Mouse (Mus musculus) embryonic facial prominence, embryonic 14.5 days (tissue): ENCODE measurements around the gene Pappa. TPM values are rescaled to one million over a fixed set of nuclear protein-coding genes. Genes with fewer than 3 reads are reported as not detected.
A peak's percentile ranks its signal among the peaks of the same experiment; 100 is the strongest.

Source experiments
- ATAC-seq: fragments of 200-750 bp; cut with Nextera tagmentation; 2 replicates; pipeline ENCODE4 v1.8.0; 2017; ENCODE audit warnings: low read depth, moderate number of reproducible peaks, moderate TSS enrichment
- DNase-seq: peaks from one replicate; pipeline ENCODE4 v3.0.0-alpha.2; 2015; ENCODE audit warnings: low spot score
- H3K27ac ChIP-seq: fragments of 300-500 bp; sonication (generic); replicated peaks from 2 replicates; pipeline ENCODE4 v1.5.1; 2014; ENCODE audit warnings: low read depth, mild to moderate bottlenecking, low read length, moderate library complexity
- H3K27me3 ChIP-seq: fragments of 300-500 bp; sonication (generic); replicated peaks from 2 replicates; pipeline ENCODE4 v1.6.1; 2014; ENCODE audit warnings: low read length; ENCODE audit not compliant: control insufficient read depth, insufficient read depth
- H3K36me3 ChIP-seq: fragments of 300-500 bp; sonication (generic); 2 replicates; pipeline ENCODE4 v1.6.1; 2014; ENCODE audit warnings: low read length, mixed read lengths; ENCODE audit not compliant: control insufficient read depth, insufficient read depth
- H3K4me1 ChIP-seq: fragments of 300-500 bp; sonication (generic); 2 replicates; pipeline ENCODE4 v1.6.1; 2014; ENCODE audit warnings: antibody characterized with exemption, low read length; ENCODE audit not compliant: control insufficient read depth, insufficient read depth
- H3K4me2 ChIP-seq: fragments of 300-500 bp; sonication (generic); 2 replicates; pipeline ENCODE4 v1.6.1; 2014; ENCODE audit warnings: low read depth, mild to moderate bottlenecking, low read length, moderate library complexity, mixed read lengths
- H3K4me3 ChIP-seq: fragments of 300-500 bp; sonication (generic); 2 replicates; pipeline ENCODE4 v1.5.1; 2014; ENCODE audit warnings: low read depth, mild to moderate bottlenecking, low read length
- H3K9ac ChIP-seq: fragments of 300-500 bp; sonication (generic); 2 replicates; pipeline ENCODE4 v1.6.1; 2014; ENCODE audit warnings: low read depth, mild to moderate bottlenecking, low read length, moderate library complexity, mixed read lengths
- H3K9me3 ChIP-seq: fragments of 300-500 bp; sonication (generic); 2 replicates; pipeline ENCODE4 v1.6.1; 2016; ENCODE audit warnings: low read length; ENCODE audit not compliant: control insufficient read depth
- WGBS: fragments of 180-500 bp; shearing (Covaris S2); extraction: QIAGEN DNeasy Blood & Tissue Kit; methylation state at CpG from one replicate; pipeline ENCODE4 v1.1.7; 2014; 5-methylcytosine and 5-hydroxymethylcytosine counted together
- polyA plus RNA-seq: library from polyadenylated mRNA; unstranded; fragments of >200 nt; fragmentation: Nextera tagmentation; extraction: Ambion mirVana; gene quantifications from 2 replicates; pipeline ENCODE4 v1.2.1, GENCODE M21; 2014

Gene Pappa
- polyA plus RNA-seq, 1 experiment from 2014 or later, result 1.8 TPM

DNA sequence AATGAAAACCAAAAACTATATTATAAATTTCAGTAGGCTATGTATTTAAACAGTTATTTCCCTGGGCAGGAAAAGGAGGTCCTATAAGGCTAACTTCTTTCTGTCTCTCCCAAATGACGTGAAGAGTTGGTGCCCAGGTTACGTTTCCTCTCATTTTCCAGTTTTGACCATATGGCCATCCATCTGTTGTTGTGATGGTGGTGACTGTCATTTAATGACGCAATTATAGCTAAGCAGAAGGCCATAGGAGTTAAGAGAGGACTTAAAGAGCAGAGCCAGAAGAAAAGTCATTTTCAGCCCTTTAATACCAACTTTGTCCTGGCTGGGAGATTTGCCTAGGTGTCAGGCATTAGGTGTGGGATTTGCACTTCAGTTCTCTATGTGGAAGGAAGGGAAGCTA, 176.5 kb downstream of the Pappa start:
- H3K27ac ChIP-seq, result no peak overlapping the region
- ATAC-seq (no peak), DNase-seq (no peak)
- no peaks in the 10 kb centered on the region for H3K36me3 ChIP-seq
- no peaks in the 10 kb centered on the region for H3K27me3 ChIP-seq
- no peak overlapping the region for H3K4me2 ChIP-seq
- no peak overlapping the region for H3K4me3 ChIP-seq
- H3K9ac ChIP-seq, result no peak overlapping the region
- H3K4me1 ChIP-seq, result no peaks in the 10 kb centered on the region
- H3K9me3 ChIP-seq, result no peaks in the 10 kb centered on the region
- 80% methylated on average over 3 of the region's 3 CpGs for WGBS

DNA sequence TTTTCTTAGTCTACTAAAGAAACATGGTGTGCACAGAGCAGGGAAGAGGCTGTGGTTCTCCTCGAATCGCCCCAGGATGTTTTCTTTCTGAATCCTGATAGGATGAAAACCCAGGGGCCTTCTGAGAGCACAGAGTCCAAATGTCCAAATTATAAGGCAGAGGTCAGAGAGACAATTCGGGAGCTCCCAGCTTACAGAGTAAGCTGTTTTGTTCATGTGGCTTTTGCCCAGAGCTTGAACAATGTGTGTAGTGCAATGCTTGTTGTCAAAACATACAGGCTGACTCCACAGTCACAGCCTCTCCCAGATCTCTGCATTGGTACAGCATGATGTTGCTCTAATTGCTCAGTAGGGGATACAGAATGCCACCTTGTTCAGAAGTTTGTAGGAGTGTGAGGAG, 178.7 kb downstream of the Pappa start:
- no peak overlapping the region for H3K4me2 ChIP-seq
- no peaks in the 10 kb centered on the region for H3K4me1 ChIP-seq
- no peak for ATAC-seq

DNA sequence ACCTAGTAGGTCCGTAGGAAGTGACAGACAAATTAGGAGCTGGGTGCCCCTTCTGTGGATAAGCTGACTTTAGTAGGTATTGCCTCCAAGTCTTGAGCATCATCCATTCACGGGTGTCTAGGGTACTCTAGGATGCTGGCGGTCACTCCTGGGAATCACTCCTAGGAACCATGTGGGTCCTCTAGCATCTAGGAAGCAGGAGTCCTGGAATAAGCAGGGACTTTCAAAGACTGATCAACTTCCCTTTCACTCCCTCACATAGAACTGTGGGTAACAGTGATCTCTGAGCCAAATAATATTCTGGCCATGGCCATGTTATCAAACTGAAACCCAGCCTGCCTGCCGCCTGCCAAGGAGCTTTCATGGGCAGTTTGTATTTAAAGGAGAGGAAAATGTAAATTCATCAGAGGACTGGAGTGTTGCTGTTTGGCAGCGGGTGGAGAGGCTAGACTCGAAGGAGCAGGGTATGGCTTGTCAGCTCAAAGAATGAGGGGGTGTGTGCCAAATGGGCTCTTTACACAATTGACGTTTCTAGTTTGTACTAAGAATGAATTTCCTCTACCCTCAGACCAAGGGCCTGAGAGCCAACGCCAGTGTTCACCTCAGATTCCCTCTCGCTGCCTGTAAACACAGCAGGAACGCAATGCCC, 194.0 kb downstream of the Pappa start:
- ATAC-seq (no peak), DNase-seq (peak; percentile 46)
- Histone ChIP-seq H3K9me3 (no peaks in the 10 kb centered on the region), H3K27ac (no peak overlapping the region), H3K9ac (no peak overlapping the region), H3K4me3 (no peak overlapping the region), H3K27me3 (no peaks in the 10 kb centered on the region), H3K36me3 (no peaks in the 10 kb centered on the region), H3K4me2 (no peak overlapping the region), H3K4me1 (no peaks in the 10 kb centered on the region)
- WGBS, result 80% methylated on average over 10 of the region's 10 CpGs

More for the DNA sequence above, 178.7 kb downstream of the Pappa start:
- Histone ChIP-seq H3K36me3 (no peaks in the 10 kb centered on the region), H3K27me3 (no peaks in the 10 kb centered on the region), H3K9me3 (no peaks in the 10 kb centered on the region), H3K4me3 (no peak overlapping the region), H3K27ac (no peak overlapping the region), H3K9ac (no peak overlapping the region)
- WGBS, result 59% methylated on average over 3 of the region's 3 CpGs
- no peak for DNase-seq

DNA sequence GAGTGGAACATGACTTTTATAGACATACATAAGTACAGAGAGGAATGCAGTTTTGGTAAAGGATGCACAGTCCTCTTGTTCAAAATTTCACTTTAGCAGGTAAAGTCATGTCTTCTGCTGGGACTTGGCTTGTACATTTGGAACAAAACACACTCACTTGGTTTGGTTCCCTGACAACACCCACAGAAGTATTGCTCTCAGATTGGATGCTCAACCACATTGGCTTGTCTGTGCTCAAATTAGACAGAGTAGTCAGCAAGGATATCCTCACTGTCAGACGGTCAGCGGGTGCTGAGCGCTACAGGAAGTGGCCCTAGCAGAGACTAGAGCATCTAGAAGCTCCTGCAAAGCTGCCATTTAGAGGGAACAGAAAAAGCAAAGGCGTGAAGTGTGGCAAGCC, 197.4 kb downstream of the Pappa start:
- ATAC-seq (no peak), DNase-seq (no peak)
- Histone ChIP-seq H3K9ac (no peak overlapping the region), H3K9me3 (no peaks in the 10 kb centered on the region), H3K4me1 (no peaks in the 10 kb centered on the region), H3K4me3 (no peak overlapping the region), H3K4me2 (no peak overlapping the region), H3K27ac (no peak overlapping the region), H3K27me3 (no peaks in the 10 kb centered on the region), H3K36me3 (no peaks in the 10 kb centered on the region)
- WGBS, result 85% methylated on average over 4 of the region's 4 CpGs

DNA sequence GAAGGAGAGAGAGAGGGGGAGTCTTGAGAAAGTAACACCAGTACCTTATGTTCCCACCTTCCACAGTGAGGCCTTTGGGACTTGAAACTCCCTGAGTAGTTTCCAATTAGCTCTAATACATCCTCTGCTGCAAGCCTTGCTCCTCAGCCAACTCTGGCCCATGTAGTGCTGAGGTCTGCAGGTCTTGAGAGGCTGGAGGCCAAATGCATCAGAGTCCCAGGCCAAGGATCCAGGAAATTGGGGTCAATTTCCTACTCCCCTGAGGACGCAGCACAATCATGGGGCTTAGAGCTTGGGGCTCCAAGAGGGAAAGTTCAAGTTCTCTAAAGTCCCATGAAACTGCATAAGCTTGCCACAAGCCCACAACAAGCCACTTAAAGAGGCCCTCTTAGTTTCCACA, 198.0 kb downstream of the Pappa start:
- no peak overlapping the region for H3K4me3 ChIP-seq
- H3K9me3 ChIP-seq, result no peaks in the 10 kb centered on the region
- no peaks in the 10 kb centered on the region for H3K27me3 ChIP-seq
- no peaks in the 10 kb centered on the region for H3K4me1 ChIP-seq
- H3K27ac ChIP-seq, result no peak overlapping the region
- ATAC-seq (no peak), DNase-seq (no peak)
- no peak overlapping the region for H3K9ac ChIP-seq
- no peak overlapping the region for H3K4me2 ChIP-seq
- H3K36me3 ChIP-seq, result no peaks in the 10 kb centered on the region
- 63% methylated on average over 1 of the region's 1 CpGs for WGBS

DNA sequence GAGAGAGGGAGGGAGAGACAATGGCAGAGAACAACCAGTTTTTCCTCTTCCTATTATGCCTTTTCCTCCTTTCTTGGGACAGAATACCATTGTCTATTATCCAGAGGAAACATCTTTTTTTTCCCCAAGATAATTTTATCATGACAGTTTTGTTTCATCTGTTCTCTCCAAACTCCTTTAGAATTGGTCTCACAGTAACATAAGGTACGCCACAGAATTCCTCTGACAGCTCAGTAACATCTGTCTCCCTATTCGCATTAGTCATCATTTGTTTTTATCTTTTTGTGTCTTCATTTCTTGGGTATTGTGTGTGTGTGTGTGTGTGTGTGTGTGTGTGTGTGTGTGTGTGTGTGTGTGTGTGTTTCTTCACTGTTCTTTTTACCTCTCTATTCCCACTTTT, 201.8 kb downstream of the Pappa start:
- Histone ChIP-seq H3K4me3 (no peak overlapping the region), H3K27ac (no peak overlapping the region), H3K9ac (no peak overlapping the region), H3K36me3 (no peaks in the 10 kb centered on the region), H3K4me2 (no peak overlapping the region), H3K9me3 (no peaks in the 10 kb centered on the region), H3K4me1 (no peaks in the 10 kb centered on the region), H3K27me3 (no peaks in the 10 kb centered on the region)
- DNase-seq, result no peak
- WGBS, result 89% methylated on average over 2 of the region's 2 CpGs
- ATAC-seq, result no peak

DNA sequence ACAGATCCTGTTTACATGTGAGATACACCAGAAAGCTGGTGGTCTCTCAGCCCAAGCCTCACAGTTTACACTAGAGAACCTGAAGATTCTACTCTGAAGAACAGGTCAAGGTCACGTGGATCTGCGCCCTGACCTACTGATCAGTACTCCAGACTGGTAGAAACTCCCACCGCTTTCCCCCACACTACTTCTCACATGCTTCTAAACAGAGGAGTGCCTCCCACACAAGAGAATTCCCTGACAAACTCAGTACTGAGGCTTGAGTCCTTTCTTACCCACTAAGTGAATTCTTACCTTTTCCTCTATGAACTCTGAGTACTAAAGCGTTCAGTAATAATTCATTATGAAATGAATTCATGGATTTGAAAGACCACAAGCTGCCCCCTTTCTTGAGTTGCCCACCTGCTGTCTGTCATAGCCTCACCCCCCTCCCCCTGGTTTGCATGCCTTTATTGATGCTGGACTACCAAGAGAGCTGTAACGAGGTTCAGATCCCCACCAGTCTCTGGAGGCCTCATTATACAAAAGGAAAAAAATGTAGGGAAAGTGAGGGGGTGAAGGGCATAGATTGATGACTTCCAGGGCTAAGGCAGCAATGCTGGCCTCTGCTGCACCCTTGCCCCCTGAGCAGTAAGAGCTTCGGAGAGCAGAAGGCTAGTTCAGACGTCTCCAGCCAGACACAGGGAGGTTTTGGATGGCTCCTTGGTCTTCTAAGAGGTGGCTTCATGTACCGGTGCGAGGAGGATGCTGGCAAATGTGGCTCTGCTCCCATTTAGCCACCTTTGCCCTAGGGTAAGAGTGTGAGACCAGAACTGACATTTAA, 204.7 kb downstream of the Pappa start:
- Histone ChIP-seq H3K27ac (no peak overlapping the region), H3K9ac (no peak overlapping the region), H3K36me3 (no peaks in the 10 kb centered on the region), H3K9me3 (no peaks in the 10 kb centered on the region), H3K27me3 (no peaks in the 10 kb centered on the region), H3K4me2 (no peak overlapping the region), H3K4me3 (no peak overlapping the region), H3K4me1 (no peaks in the 10 kb centered on the region)
- ATAC-seq (no peak), DNase-seq (no peak)
- WGBS, result 67% methylated on average over 9 of the region's 9 CpGs

DNA sequence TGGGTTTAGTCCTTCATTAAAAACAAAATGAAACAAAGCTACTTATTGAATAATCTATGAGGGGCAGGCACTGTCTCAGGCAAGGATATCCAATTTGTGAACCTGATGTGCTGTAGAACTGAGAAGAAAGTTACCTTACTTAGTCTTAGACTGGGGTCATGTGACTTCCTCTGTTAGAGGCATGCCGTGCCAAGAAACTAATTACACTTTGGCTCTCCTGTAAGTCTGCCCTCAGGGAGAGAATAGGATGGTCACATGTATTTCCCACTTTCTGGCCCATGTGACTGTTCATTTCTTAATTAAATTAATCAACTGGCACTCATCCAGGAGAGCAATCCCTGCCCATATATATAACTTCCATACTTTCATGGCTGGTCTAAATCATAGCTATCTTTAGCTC, 209.7 kb downstream of the Pappa start:
- Histone ChIP-seq H3K4me1 (no peaks in the 10 kb centered on the region), H3K9ac (no peak overlapping the region), H3K27ac (no peak overlapping the region), H3K9me3 (no peaks in the 10 kb centered on the region), H3K36me3 (no peaks in the 10 kb centered on the region), H3K4me3 (no peak overlapping the region), H3K4me2 (no peak overlapping the region), H3K27me3 (no peaks in the 10 kb centered on the region)
- peak; percentile 50 for DNase-seq
- WGBS, result 30% methylated on average over 1 of the region's 1 CpGs
- ATAC-seq, result peak; percentile 47; the same call in 1 of the 2 replicates

DNA sequence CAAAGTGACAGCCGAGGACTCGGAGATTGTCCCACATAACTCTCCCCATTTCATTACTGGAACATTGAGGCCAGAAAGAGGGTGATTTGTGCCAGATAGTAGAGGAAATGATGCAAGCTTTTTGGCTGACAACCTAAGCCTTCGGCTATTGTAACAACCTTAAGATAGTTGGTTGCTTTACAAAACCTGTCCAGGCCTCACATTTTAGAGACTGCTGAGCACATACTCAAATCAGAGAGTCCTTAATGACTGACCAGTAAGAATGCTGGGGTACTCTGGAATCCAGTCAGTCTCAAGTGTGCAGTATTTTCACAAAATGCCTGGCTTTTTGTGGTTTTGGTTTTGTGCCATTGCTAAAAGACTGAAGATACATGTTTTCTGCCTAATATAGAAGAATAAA, 217.8 kb downstream of the Pappa start:
- no peaks in the 10 kb centered on the region for H3K36me3 ChIP-seq
- H3K4me2 ChIP-seq, result no peak overlapping the region
- H3K27ac ChIP-seq, result no peak overlapping the region
- H3K9ac ChIP-seq, result no peak overlapping the region
- no peak overlapping the region for H3K4me3 ChIP-seq
- DNase-seq (no peak), ATAC-seq (no peak)
- H3K9me3 ChIP-seq, result no peaks in the 10 kb centered on the region
- H3K4me1 ChIP-seq, result no peaks in the 10 kb centered on the region
- 77% methylated on average over 3 of the region's 3 CpGs for WGBS
- H3K27me3 ChIP-seq, result no peaks in the 10 kb centered on the region
